Mouse (Mus musculus) gastrocnemius, postnatal 36 days (tissue): ENCODE measurements around the gene Sez6. TPM values are rescaled to one million over a fixed set of nuclear protein-coding genes. Genes with fewer than 3 reads are reported as not detected.
A peak's percentile ranks its signal among the peaks of the same experiment; 100 is the strongest.

Experiments used
- DNase-seq, 2 experiments: peaks; one replicate each; pipeline ENCODE4 v3.0.0; 2022
- intact Hi-C: fragments of 180-260 bp; cut with DNase I; formaldehyde crosslinking; loops from one replicate; pipeline ENCODE4 v1.15.1; 2025
- total RNA-seq, 2 experiments: library from RNA; stranded (reverse); gene quantifications; 2 replicates each; pipeline ENCODE4 v1.2.3; 2021

Sez6 gene
- total RNA-seq, 2 experiments from 2014 or later, result 0.10 TPM; not detected in 1

DNA sequence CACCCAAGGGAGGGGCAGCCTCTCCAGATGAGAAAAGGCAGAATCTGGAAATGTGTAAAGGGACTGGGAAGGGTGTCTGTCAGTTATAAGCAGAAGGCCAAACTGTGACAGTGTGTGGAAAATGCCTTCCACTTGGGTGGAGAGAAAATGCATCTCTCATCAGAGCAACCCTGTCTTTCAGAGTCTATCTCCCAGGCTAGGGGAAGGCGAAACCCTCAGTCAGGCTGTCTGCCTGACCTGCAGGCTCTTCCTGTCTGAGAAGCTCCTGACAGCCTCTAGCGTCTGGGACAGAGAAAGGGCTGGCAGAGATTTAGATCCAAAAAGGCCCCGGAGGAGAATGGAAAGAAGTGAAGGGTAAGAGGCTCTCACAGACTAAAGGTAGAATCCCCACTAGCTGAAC lies 26.8 kb upstream of the Sez6 start:
- intact Hi-C loops, result no loop called here

DNA sequence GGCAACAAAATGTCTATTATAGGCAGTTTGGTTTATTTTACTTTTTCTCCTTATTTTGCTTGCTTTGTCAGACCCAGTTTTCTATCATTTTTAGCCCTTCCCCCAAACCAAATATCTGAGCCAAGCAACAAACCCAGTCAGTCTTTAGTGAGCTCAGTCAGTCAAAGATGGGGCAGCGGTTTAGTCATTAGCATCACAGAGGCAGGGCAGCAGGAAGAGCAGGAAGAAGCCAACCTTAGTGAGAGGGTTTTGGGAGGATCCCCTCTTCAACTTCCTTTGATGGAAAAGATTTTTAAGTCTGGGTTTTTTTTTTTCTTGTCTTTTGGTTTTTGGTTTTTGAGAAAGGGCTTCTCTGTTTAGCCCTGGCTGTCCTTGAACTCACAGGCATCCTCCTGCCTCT lies 25.9 kb upstream of the Sez6 start:
- intact Hi-C loops, result no loop called here
- no peak for DNase-seq

More for the DNA sequence above, 26.8 kb upstream of the Sez6 start:
- no peak for DNase-seq

DNA sequence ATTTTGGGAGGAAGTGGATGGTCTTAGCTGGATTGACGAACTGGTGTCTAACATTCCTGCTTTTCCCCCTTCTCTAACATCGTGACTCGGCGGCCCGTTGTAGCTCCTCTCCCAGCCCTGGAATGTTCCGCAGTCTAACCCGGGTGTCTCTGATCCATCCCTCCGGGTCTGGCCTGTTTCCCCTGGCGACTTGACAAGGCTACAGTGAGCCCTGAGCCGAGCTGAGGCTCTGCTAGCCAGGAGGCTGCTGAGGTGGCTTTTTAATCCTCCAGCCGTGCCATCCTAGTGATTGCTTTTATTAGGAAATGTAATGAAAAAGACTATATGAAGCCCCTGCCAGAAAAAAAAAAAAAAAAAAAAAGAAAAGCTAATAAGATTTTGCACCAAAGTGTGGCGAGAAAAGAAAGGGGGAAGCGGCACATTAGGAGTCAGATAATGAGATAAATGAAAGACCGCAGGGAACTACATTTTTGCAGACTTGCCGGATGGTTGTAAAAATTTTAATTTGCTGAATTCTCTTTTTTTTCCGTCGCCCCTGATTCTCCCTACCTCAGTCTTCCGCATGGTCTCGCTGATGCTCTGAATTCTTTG lies 24.4 kb upstream of the Sez6 start:
- intact Hi-C loops, result no loop called here
- peak; percentile 28 to 47 for DNase-seq

- intact Hi-C loops, result no loop called here
- no peak for DNase-seq
Measured at GRCm38 (mm10) chr11:77906747-77907174, 23.8 kb upstream of the Sez6 start.

GRCm38 (mm10) chr11:77908468-77908867 lies 22.1 kb upstream of the Sez6 start:
- DNase-seq, result no peak
- intact Hi-C loops, result no loop called here

GRCm38 (mm10) chr11:77909376-77909775 lies 21.2 kb upstream of the Sez6 start:
- DNase-seq, result no peak
- intact Hi-C loops, result no loop called here

- DNase-seq, result no peak
- intact Hi-C loops, result no loop called here
Measured at GRCm38 (mm10) chr11:77909776-77910175, 20.8 kb upstream of the Sez6 start.

GRCm38 (mm10) chr11:77913505-77913904 lies 17.1 kb upstream of the Sez6 start:
- no peak for DNase-seq
- intact Hi-C loops, result no loop called here

DNA sequence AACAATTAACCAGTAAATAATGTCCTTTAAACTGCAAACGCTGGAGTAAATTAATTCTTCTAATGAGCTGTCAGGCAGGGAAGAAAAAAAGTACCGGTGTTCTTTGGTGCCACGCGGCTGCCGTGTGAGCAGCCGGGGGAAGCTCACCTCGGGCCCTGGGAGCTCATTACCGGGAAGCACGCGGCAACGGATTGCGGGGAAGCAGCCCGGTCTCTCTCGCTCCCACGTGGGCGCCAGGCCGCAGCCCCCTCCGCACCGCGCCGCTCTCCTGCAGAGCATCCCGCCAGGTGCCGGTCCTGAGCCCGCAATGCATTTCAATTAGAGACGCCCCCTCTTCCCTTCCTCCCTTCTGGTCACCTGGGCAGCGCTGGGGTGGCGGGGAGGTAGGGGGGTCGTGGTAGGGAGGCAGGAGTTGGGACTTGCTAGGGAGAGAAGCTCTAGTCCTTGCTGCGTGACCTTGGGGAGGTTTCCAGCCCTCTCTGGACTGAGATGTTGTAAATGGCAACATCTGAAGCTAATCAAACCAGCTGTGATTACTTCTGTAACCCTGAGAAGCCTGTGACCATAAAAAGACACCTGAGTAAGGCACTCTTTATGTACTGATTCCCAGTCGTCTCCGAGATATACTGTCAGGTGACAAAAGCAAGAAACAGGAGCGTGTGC lies 15.9 kb upstream of the Sez6 start:
- DNase-seq, result no peak
- intact Hi-C loops, result no loop called here

DNA sequence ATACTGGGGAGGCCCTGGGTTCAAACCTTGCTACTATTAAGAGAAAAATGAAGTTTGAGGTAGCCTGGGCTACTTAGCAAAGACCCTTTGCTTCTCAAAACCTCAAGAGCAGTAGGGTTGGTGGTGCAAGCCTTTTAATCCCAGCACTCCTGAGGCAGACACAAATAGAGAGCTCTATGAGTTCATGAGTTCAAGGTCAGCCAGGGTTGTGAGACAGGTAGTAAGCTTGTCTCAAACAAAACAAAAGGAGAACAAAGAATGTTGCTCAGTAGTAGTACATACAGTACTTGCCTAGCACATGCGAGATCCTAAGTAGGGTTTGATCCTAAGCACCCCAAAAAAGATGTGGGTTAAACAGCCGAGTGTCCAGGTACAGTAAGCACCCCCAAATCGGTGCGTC lies 13.9 kb upstream of the Sez6 start:
- intact Hi-C loops, result no loop called here
- DNase-seq, result no peak

- intact Hi-C loops, result no loop called here
- DNase-seq, result no peak
Measured at GRCm38 (mm10) chr11:77917166-77917565, 13.4 kb upstream of the Sez6 start.

- DNase-seq, result no peak
- intact Hi-C loops, result no loop called here
Measured at GRCm38 (mm10) chr11:77923285-77923684, 7.3 kb upstream of the Sez6 start.

- intact Hi-C loops, result no loop called here
- DNase-seq, result no peak
Measured at GRCm38 (mm10) chr11:77925836-77926657, 4.6 kb upstream of the Sez6 start.

- DNase-seq, result no peak
- intact Hi-C loops, result no loop called here
Measured at GRCm38 (mm10) chr11:77926666-77927065, 3.9 kb upstream of the Sez6 start.

GRCm38 (mm10) chr11:77927837-77928236 lies 2.8 kb upstream of the Sez6 start:
- DNase-seq, result no peak
- intact Hi-C loops, result no loop called here

GRCm38 (mm10) chr11:77931541-77932433 lies 1.2 kb downstream of the Sez6 start:
- intact Hi-C loops, result no loop called here
- DNase-seq, result no peak

- DNase-seq, result no peak
- intact Hi-C loops, result no loop called here
Measured at GRCm38 (mm10) chr11:77932576-77932975, 2.0 kb downstream of the Sez6 start.

DNA sequence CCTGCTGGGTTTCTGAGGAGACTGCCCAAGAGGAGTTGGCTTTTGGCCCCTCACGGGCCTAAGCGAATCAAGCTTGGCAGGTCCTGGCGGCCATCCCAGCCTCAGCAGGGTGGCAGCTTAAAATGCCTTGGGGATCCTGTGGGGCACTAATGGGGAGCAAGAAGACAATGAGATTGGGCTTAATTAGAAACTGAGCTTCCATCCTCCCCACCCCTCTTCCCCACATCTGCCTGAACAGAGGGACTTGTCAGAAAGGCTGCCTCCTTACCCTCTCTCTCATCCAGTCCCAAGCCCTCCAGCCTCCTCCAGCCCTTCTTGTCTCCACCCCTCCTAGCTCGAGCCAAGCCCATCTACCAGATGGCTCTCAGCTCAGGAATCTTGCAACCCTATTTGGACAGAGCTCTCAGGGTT lies 3.5 kb downstream of the Sez6 start:
- intact Hi-C loops, result no loop called here
- DNase-seq, result no peak

DNA sequence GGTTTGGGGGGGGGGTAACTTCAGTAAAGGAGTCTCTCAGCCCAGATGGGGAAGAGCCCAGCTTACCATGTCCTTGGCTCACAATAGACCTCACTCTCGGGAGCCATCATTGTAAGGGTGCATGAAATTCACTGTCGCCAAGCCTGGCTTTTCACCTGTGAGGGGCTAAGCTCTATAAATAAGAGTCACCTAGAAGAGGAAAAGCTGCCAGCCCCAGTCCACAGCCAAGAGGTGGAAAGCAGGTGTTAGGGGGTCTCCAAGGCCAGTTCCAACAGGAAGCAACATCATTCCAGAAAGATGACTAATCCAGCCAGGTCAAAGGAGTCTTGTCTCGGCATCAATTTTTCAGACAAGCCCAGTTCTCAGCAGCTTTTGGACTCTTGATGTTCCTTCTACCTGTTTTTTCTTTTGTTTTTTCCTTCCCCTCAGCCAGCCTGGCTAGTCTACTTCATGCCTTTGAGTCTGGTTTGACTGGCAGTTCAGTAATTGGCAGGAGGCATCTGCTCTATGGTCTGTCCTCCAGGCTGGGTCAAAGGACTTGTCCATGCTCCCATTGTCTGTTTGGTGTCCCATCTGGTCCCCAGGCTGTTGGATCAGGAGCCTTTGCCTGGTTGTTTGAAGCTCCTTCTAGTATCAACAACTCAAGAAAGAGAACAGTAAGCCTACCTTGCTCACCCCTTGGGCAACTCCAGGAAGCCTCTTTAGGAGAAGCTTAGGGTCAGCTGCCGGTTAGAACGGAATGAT lies 4.1 kb downstream of the Sez6 start:
- intact Hi-C loops, result no loop called here
- no peak for DNase-seq

DNA sequence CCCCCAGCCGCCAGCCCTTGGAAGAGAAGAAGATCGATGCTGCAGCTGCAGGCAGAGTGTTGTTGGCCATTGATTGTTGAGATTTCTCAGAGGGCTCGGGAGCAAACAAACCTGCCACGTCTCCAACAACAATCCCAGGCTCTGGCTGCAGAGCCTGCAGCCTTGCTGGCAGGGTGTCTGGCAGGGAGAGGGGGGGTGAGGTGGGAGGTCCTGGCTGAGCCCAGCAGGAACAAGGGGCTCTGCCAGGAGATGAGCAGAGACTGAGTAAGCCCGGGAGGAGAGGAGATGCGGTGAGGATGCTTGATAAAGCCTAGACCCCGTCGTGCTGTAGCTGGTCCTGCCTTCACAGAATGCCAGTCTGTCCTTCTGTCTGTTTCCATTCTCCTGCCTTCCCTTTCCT lies 6.2 kb downstream of the Sez6 start:
- DNase-seq, result no peak
- intact Hi-C loops, result no loop called here
